ENCODE assay signal across 15 mouse cellular contexts in the genomic region with DNA sequence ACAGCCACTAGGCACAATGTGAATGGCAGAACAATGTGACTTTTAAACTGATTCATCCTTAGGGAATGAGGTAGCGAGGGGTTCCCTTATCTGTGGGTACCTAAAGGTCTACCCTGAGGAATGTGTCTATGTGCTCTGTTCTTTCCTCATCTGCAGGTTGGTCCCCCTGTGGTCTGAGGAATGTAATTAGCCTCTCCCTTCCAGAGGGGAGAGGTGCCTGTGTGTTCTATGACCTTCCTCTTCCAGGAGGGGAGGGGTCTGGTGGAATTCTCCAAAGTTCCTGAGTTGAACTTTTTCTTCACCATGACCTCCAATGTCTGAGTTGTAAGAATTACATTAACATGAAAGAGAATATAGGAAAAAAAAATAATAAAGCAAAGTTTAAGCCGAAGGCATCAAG.
"Had no signal": no experiment of that assay in that cellular context is flagged by ENCODE, and none has a peak within 500 bp of the region (broad histone marks: within the 10 kb centered on the region; RNA-seq: fewer than 3 reads in every experiment).

No protein-coding gene starts in this region.

- H3K27me3 ChIP-seq: lung, embryonic 15.5 days; megakaryocyte, embryonic 14.5 days; midbrain, embryonic 13.5 days; midbrain, embryonic 15.5 days; neural tube, embryonic 12.5 days had no signal

- H3K4me3 ChIP-seq: lung, embryonic 15.5 days; megakaryocyte, embryonic 14.5 days; midbrain, embryonic 13.5 days; midbrain, embryonic 15.5 days; neural tube, embryonic 12.5 days had no signal

- H3K36me3 ChIP-seq: lung, embryonic 15.5 days; midbrain, embryonic 13.5 days; midbrain, embryonic 15.5 days; neural tube, embryonic 12.5 days had no signal

- H3K4me1 ChIP-seq: lung, embryonic 15.5 days; megakaryocyte, embryonic 14.5 days; midbrain, embryonic 13.5 days; midbrain, embryonic 15.5 days; neural tube, embryonic 12.5 days had no signal

- H3K9me3 ChIP-seq: lung, embryonic 15.5 days; megakaryocyte, embryonic 14.5 days; midbrain, embryonic 13.5 days; midbrain, embryonic 15.5 days; neural tube, embryonic 12.5 days had no signal

- DNase-seq: liver, postnatal 0 days; lung, adult 2 months; lung, postnatal 14 days; lung, postnatal 36 days; right cerebral cortex, postnatal 14 days; spleen, adult 18-20 months; thymus, adult 18-20 months; thymus, postnatal 14 days; thymus, postnatal 36 days had no signal

- H3K9ac ChIP-seq: liver, postnatal 0 days; lung, embryonic 15.5 days; midbrain, embryonic 13.5 days; midbrain, embryonic 15.5 days; neural tube, embryonic 12.5 days had no signal

- H3K27ac ChIP-seq: lung, embryonic 15.5 days; macrophage; midbrain, embryonic 13.5 days; midbrain, embryonic 15.5 days; neural tube, embryonic 12.5 days had no signal
